Mouse (Mus musculus): ENCODE data around the gene Dennd5b.

The Dennd5b gene

DNA sequence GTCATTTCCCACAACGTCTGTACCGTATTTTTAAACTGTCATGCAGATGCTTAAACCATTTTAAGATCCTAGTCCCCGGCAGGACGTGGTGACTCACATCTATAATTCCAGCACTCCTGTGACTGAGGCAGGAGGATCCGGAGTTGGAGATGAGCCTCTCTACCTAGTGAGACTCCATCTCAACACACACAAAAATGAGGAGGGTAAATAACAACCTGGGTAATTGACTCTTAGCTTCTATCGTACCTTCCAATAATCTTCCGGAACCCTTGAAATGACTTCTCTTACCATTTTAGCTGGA lies 413 bp upstream of the Dennd5b start:
- DNase-seq (ENCODE audit: low read depth, low spot score), result peak; percentile 16

- DNase-seq (ENCODE audit: low read depth, low spot score), result no peak
Observed at GRCm38 (mm10) chr6:149100174-149101075, 1.1 kb downstream of the Dennd5b start.

DNA sequence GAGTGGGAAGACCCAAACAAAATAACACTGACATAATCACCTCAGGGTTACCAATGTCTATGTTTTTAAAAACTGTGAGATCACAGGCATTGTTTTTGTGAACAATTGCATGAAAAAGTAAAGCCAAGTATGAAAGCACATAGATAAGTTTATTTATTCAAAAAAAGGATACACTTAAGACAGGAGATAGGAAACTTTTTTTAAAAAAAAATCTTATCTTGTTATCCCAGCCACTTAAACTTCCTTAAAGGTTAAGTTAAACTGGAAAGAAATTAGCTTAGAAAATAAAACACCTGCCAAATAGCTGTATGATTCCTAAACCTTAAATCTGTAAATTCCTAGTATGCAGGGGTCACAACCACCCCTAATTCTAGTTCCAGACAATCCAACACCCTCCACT lies 2.5 kb downstream of the Dennd5b start:
- no peak for DNase-seq (ENCODE audit: low read depth, low spot score)

DNA sequence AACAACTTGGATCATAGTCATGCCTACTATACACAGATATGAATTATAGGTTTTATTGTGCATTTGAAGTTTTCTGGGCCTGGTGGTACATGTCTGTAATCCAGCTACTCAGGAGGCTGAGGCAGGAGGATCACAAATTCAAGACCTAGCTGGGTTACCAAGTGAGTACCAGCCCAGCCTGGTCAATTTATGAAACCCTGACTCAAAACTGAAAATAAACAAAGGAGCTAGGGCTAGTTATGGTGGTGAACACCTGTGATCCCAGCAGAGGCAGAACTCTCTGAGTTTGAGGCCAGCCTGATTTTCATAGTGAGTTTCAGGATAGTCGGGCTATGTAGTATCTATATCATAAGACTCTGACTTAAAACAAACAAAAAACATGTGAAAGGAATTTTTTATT lies 4.2 kb downstream of the Dennd5b start:
- no peak for DNase-seq (ENCODE audit: low read depth, low spot score)

DNA sequence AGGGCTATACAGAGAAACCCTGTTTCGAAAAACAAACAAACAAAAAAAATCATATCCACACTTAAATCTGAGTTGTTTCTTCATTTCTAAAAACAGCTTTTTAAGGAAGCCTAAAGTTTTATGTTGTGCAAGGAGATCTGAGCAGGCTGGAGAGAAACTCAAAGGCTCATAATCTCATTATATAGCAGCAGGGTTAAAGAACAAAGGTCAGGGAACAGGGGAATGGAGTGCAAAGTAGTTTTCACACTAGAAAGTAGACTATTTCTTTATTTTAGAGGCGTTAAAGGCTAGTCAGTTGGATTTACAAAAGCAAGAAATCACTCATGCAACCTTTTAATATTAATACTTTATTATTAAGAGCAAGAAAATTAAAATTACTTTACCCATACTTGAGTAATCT lies 5.2 kb downstream of the Dennd5b start:
- DNase-seq (ENCODE audit: low read depth, low spot score), result no peak

DNA sequence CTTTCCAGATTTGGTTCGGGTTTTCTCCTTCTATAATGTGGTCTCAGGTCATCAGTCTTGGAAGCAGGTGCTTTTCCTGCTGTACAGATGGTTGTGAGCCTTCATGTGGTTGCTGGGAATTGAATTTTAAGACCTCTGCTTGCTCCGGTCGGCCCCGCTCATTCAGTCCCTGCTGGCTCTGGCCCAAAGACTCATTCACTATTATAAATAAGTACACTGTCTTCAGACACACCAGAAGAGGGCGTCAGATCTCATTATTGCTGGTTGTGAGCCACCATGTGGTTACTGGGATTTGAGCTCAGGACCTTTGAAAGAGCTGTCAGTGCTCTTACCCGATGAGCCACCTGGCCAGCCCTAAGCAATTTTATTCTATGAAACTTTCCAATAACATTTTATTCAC lies 6.1 kb downstream of the Dennd5b start:
- no peak for DNase-seq (ENCODE audit: low read depth, low spot score)

DNA sequence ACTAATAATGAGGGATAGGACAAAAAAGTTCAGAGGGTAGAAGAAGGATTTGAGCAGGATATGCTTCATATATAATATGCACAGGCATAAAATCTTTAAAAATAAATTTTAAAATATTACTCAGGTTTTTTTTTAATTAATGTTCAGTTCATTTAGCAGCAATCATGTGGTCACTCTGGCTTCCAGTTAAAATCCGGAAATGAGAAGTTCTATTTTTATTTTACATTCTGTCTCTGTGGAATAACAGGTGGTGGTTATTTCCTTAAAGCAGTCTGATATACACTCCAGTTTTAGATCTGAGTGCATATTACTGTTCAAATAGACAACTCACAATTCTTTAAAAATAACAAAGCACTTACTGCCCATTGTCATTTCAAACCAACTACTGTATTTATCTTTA lies 6.9 kb downstream of the Dennd5b start:
- no peak for DNase-seq (ENCODE audit: low read depth, low spot score)

DNA sequence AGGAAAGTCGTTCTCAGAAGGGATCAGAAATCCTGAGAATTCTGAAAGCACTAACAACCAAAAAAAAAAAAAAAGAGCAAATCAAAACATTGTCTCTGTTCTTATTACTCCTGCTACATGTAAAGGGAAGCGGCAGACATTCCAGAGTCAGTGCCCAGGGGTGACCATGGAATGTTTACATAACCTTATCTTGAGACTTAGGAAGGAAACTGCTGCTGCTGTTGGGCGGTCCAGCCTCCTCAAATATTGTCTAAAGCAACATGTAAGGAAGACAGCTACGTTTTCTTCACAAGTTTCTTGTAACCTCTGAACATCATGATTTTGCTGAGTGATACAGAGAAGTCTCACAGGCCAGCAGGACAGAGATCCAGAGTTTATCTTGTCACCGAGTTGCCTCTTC lies 8.0 kb downstream of the Dennd5b start:
- DNase-seq (ENCODE audit: low read depth, low spot score), result no peak

DNA sequence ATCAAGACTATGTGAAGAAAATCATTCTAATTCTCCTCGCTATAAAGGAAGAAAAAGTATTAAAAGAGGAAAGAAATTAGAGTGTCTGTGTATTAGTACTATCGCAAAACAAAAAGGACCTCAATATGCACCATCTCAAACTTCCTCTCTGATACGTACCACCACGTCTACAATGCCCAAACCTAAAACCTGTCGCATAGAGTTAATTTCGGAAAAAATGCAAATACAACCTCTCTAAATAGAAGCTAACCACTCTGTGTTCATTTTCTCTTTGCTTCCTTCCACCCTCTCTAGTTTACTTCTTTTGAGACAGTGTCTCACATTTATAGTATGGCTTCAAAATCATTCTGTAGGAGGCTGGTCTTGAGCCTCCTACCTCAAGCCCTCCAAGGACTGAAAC lies 9.1 kb downstream of the Dennd5b start:
- no peak for DNase-seq (ENCODE audit: low read depth, low spot score)

GRCm38 (mm10) chr6:149077136-149077808 lies 24.2 kb downstream of the Dennd5b start:
- peak; percentile 16 for DNase-seq (ENCODE audit: low read depth, low spot score)

DNA sequence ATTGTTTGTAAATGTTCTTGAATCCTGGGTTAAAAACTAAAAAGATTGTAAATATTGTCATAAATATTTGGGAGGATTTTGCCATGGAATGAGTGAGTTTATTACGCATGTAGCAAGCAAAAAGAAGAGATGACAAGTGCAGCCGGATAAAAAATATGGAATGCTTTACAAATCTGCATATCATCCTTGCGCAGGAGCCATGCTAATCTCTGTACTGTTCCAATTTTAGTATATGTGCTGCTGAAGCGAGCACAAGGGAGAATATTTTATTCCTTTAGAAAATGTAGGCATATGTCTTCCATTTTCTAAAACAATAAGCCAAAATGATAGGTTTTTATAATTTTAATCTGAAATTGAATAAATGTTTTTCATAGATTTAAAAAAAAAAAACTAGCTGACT lies 27.6 kb downstream of the Dennd5b start:
- DNase-seq (ENCODE audit: low read depth, low spot score), result no peak

- DNase-seq (ENCODE audit: low read depth, low spot score), result no peak
Observed at GRCm38 (mm10) chr6:149072873-149073272, 28.6 kb downstream of the Dennd5b start.

DNA sequence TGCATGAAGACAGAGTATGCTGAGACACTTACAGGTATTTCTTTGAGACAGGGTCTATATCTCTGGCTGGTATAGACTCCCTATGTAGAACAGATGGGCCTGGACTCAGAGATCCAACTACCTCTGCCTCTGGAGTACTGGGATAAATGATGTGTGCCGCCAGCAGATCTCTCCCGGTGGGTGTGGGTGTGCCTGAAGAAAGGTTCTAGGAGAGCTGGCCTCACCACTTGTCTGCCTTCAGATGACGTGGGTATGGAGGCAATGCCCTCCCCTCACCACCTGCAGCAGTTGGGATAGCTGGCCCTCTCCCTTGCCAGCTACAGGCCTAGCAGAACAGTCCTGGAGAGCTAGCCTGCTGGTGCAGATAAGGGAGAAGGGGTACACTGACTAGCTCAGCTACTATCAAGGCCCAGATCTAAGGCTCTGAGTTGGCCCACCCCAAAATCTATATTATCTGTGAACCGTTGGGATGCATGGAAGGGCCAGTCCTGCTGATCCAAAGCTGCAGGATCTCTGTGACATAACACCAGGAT lies 30.8 kb downstream of the Dennd5b start:
- no peak for DNase-seq (ENCODE audit: low read depth, low spot score)

GRCm38 (mm10) chr6:149063382-149063781 lies 38.1 kb downstream of the Dennd5b start:
- DNase-seq (ENCODE audit: low read depth, low spot score), result no peak

- DNase-seq (ENCODE audit: low read depth, low spot score), result no peak
Observed at GRCm38 (mm10) chr6:149060670-149061387, 40.7 kb downstream of the Dennd5b start.

DNA sequence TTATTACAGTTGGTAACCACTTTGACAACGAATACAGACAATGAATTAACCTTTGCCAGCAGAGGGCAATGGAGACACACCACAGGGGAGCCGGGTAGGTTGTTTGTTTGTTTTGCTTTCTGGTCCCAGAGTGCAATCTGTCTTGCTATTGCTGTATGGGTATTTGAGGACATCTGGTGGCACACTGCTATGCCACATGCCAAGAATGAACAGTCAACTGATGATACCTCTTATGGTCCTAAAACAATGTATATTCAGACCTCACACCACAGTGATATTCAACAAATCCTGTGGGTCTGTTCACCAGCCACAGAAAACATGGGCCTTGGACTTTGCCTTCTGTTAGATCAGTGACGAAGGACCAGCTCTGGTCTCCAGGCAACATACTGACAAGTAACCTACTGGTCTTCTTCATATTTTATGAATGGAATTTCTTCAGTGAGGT lies 43.5 kb downstream of the Dennd5b start:
- peak; percentile 45 for DNase-seq (ENCODE audit: low read depth, low spot score)

DNA sequence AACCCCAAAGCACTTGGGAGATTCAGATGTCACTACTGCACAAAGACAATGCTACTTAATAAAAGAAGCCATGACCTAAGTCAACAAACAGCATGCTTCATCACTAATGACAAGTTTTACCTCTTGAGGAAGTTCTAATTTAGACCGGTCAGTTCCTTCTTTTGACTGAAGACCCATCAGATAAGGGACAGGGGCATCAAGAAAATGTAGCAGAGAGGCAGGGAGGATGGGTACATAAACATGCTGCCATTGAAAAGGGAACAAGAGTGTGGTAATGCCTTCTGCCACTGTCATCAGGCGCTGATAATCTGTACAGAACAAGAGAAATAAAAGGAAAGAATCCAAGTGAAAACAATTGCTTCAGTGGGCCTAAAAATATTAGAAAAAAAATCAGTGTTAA lies 46.7 kb downstream of the Dennd5b start:
- no peak for DNase-seq (ENCODE audit: low read depth, low spot score)

GRCm38 (mm10) chr6:149050978-149051723 lies 50.3 kb downstream of the Dennd5b start:
- DNase-seq (ENCODE audit: low read depth, low spot score), result peak; percentile 49

GRCm38 (mm10) chr6:149040099-149040498 lies 61.4 kb downstream of the Dennd5b start:
- DNase-seq (ENCODE audit: low read depth, low spot score), result no peak

- no peak for DNase-seq (ENCODE audit: low read depth, low spot score)
Observed at GRCm38 (mm10) chr6:149032198-149032597, 69.3 kb downstream of the Dennd5b start.

DNA sequence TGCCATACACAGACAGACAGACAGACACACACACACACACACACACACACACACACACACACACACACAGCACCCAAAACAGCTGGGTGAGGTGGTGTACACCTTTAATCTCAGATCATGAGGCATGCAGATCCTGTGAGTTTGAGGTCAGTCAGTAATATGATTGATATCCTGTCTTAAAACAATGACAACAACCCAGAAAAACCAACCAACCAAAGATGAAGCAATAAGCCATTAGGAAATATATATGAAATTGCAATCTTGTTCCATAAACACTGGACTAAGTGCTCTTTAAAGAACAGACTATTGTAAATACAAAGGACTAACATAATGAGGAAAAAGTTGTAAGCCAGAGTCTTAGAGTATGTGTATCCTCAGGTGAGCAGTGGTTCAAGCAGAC lies 70.1 kb downstream of the Dennd5b start:
- no peak for DNase-seq (ENCODE audit: low read depth, low spot score)

GRCm38 (mm10) chr6:149018431-149018830 lies 83.0 kb downstream of the Dennd5b start:
- no peak for DNase-seq (ENCODE audit: low read depth, low spot score)

Data from 3T3-L1 (cell line).